Mouse (Mus musculus) heart, embryonic 12.5 days (tissue): ENCODE results near the gene Arpc2. TPM values are rescaled to one million over a fixed set of nuclear protein-coding genes. Genes with fewer than 3 reads are reported as not detected.
"Not testable (repeated sequence)": the region's sequence is repeated elsewhere in the genome, so short reads cannot be mapped to it uniquely, and the experiment has no call there.

ENCODE experiments used
- ATAC-seq: fragments of 200-750 bp; cut with Nextera tagmentation; 2 replicates; pipeline ENCODE4 v1.8.0; 2017; ENCODE audit warnings: moderate TSS enrichment, moderate library complexity; ENCODE audit not compliant: insufficient number of reproducible peaks, low FRiP score
- H3K27ac ChIP-seq: fragments of 300-500 bp; sonication (generic); 2 replicates; pipeline ENCODE4 v1.5.1; 2016; ENCODE audit warnings: mild to moderate bottlenecking, moderate library complexity; ENCODE audit not compliant: poor library complexity, severe bottlenecking
- H3K27me3 ChIP-seq: fragments of 300-500 bp; sonication (generic); replicated peaks from 2 replicates; pipeline ENCODE4 v1.6.1; 2016; ENCODE audit warnings: mild to moderate bottlenecking, moderate library complexity
- H3K36me3 ChIP-seq: fragments of 300-500 bp; sonication (generic); 2 replicates; pipeline ENCODE4 v1.6.1; 2016; ENCODE audit warnings: mild to moderate bottlenecking, moderate library complexity
- H3K4me1 ChIP-seq: fragments of 300-500 bp; sonication (generic); replicated peaks from 2 replicates; pipeline ENCODE4 v1.6.1; 2016; ENCODE audit warnings: mild to moderate bottlenecking
- H3K4me2 ChIP-seq: fragments of 300-500 bp; sonication (generic); 2 replicates; pipeline ENCODE4 v1.6.1; 2016; ENCODE audit warnings: mild to moderate bottlenecking, moderate library complexity
- H3K4me3 ChIP-seq: fragments of 300-500 bp; sonication (generic); 2 replicates; pipeline ENCODE4 v1.5.1; 2016; ENCODE audit warnings: mild to moderate bottlenecking
- H3K9ac ChIP-seq: fragments of 300-500 bp; sonication (generic); 2 replicates; pipeline ENCODE4 v1.6.1; 2016; ENCODE audit warnings: mild to moderate bottlenecking, moderate library complexity
- H3K9me3 ChIP-seq: fragments of 300-500 bp; sonication (generic); replicated peaks from 2 replicates; pipeline ENCODE4 v1.6.1; 2016; ENCODE audit warnings: mild to moderate bottlenecking, moderate library complexity
- WGBS: fragments of 180-500 bp; shearing (Covaris S2); methylation state at CpG from one replicate; pipeline ENCODE4 v1.1.7; 2016; 5-methylcytosine and 5-hydroxymethylcytosine counted together
- polyA plus RNA-seq: library from polyadenylated mRNA; unstranded; fragments of >200 nt; fragmentation: Nextera tagmentation; extraction: Ambion mirVana; gene quantifications from 2 replicates; pipeline ENCODE4 v1.2.1, GENCODE M21; 2016

Arpc2 gene
- polyA plus RNA-seq, 1 experiment from 2014 or later, result 478 TPM

- ATAC-seq, result peak; percentile 34
- no peaks in the 10 kb centered on the region for H3K9me3 ChIP-seq
- H3K27ac ChIP-seq, result peak overlapping the region; percentile 76
- peak overlapping the region; percentile 84 for H3K4me2 ChIP-seq
- peak overlapping the region; percentile 91 for H3K4me3 ChIP-seq
- H3K36me3 ChIP-seq, result peaks cover 63% of the 10 kb centered on the region
- no peaks in the 10 kb centered on the region for H3K27me3 ChIP-seq
- peak overlapping the region; percentile 89 for H3K9ac ChIP-seq
- 13% methylated on average over 15 of the region's 15 CpGs for WGBS
- H3K4me1 ChIP-seq, result peaks cover 53% of the 10 kb centered on the region
Observed at GRCm38 (mm10) chr1:74283686-74284463, 48.0 kb downstream of the Arpc2 start.

GRCm38 (mm10) chr1:74284543-74285160, 48.8 kb downstream of the Arpc2 start, which contains the start of the genes Aamp and Pnkd:
Aamp (minus strand) TSS chr1:74284738.
Pnkd (plus strand) TSS chr1:74284930.
- no peaks in the 10 kb centered on the region for H3K9me3 ChIP-seq
- no peaks in the 10 kb centered on the region for H3K27me3 ChIP-seq
- H3K9ac ChIP-seq, result peak within 1 kb of the TSS; percentile 89
- under 1% methylated on average over 56 of the region's 56 CpGs for WGBS
- H3K4me1 ChIP-seq, result peaks cover 55% of the 10 kb centered on the region
- H3K27ac ChIP-seq, result peak within 1 kb of the TSS; percentile 76
- H3K4me3 ChIP-seq, result peak within 1 kb of the TSS; percentile 91
- peak; percentile 97 for ATAC-seq
- H3K36me3 ChIP-seq, result peaks cover 62% of the 10 kb centered on the region
- H3K4me2 ChIP-seq, result peak within 1 kb of the TSS; percentile 84

- ATAC-seq, result no peak
- H3K9ac ChIP-seq, result peak overlapping the region; percentile 83
Observed at GRCm38 (mm10) chr1:74285212-74286010, 49.5 kb downstream of the Arpc2 start.

GRCm38 (mm10) chr1:74286869-74287607, 51.2 kb downstream of the Arpc2 start:
- not testable (repeated sequence) for H3K27me3 ChIP-seq, H3K9me3 ChIP-seq, H3K4me3 ChIP-seq, H3K27ac ChIP-seq, H3K4me2 ChIP-seq, H3K9ac ChIP-seq, ATAC-seq
- WGBS, result 56% methylated on average over 15 of the region's 17 CpGs
- H3K4me1 ChIP-seq, result peaks cover 75% of the 10 kb centered on the region
- peaks cover 54% of the 10 kb centered on the region for H3K36me3 ChIP-seq

More at GRCm38 (mm10) chr1:74285212-74286010, 49.5 kb downstream of the Arpc2 start:
- Histone ChIP-seq H3K4me3 (peak overlapping the region; percentile 91), H3K27me3 (no peaks in the 10 kb centered on the region), H3K36me3 (peaks cover 54% of the 10 kb centered on the region), H3K4me2 (peak overlapping the region; percentile 79), H3K4me1 (peaks cover 63% of the 10 kb centered on the region), H3K9me3 (no peaks in the 10 kb centered on the region), H3K27ac (peak overlapping the region; percentile 58)
- 3% methylated on average over 23 of the region's 23 CpGs for WGBS

- peaks cover 54% of the 10 kb centered on the region for H3K36me3 ChIP-seq
- no peak overlapping the region for H3K4me3 ChIP-seq
- peaks cover 77% of the 10 kb centered on the region for H3K4me1 ChIP-seq
- H3K27me3 ChIP-seq, result no peaks in the 10 kb centered on the region
- H3K27ac ChIP-seq, result peak overlapping the region; percentile 91; the same call in 1 of the 2 replicates
- no peaks in the 10 kb centered on the region for H3K9me3 ChIP-seq
- H3K4me2 ChIP-seq, result no peak overlapping the region
- 74% methylated on average over 4 of the region's 4 CpGs for WGBS
- peak overlapping the region; percentile 46 for H3K9ac ChIP-seq
- no peak for ATAC-seq
Observed at GRCm38 (mm10) chr1:74288327-74288726, 52.4 kb downstream of the Arpc2 start.

GRCm38 (mm10) chr1:74289248-74289647, 53.4 kb downstream of the Arpc2 start:
- Histone ChIP-seq H3K36me3 (peaks cover 63% of the 10 kb centered on the region), H3K4me3 (no peak overlapping the region), H3K4me1 (peaks cover 79% of the 10 kb centered on the region), H3K9ac (peak overlapping the region; percentile 46; the same call in 1 of the 2 replicates), H3K27me3 (no peaks in the 10 kb centered on the region), H3K4me2 (no peak overlapping the region), H3K9me3 (no peaks in the 10 kb centered on the region), H3K27ac (peak overlapping the region; percentile 91)
- 73% methylated on average over 9 of the region's 9 CpGs for WGBS
- no peak for ATAC-seq

- peak overlapping the region; percentile 46; the same call in 1 of the 2 replicates for H3K9ac ChIP-seq
Observed at GRCm38 (mm10) chr1:74289740-74290139, 53.9 kb downstream of the Arpc2 start.

GRCm38 (mm10) chr1:74290141-74290540, 54.3 kb downstream of the Arpc2 start:
- no peaks in the 10 kb centered on the region for H3K9me3 ChIP-seq
- H3K27ac ChIP-seq, result peak overlapping the region; percentile 91
- 0 out of 2 replicates have a peak overlapping the region, but pooled peaks have one; percentile 46 for H3K9ac ChIP-seq
- H3K36me3 ChIP-seq, result peaks cover 63% of the 10 kb centered on the region
- WGBS, result 41% methylated on average over 5 of the region's 5 CpGs
- 0 out of 2 replicates have a peak overlapping the region, but pooled peaks have one; percentile 4 for H3K4me2 ChIP-seq
- peaks cover 88% of the 10 kb centered on the region for H3K4me1 ChIP-seq
- H3K27me3 ChIP-seq, result no peaks in the 10 kb centered on the region
- H3K4me3 ChIP-seq, result no peak overlapping the region
- ATAC-seq, result peak; percentile 76

More at GRCm38 (mm10) chr1:74289740-74290139, 53.9 kb downstream of the Arpc2 start:
- Histone ChIP-seq H3K4me1 (peaks cover 84% of the 10 kb centered on the region), H3K36me3 (peaks cover 63% of the 10 kb centered on the region), H3K4me3 (no peak overlapping the region), H3K27ac (peak overlapping the region; percentile 91), H3K27me3 (no peaks in the 10 kb centered on the region), H3K4me2 (0 out of 2 replicates have a peak overlapping the region, but pooled peaks have one; percentile 20), H3K9me3 (no peaks in the 10 kb centered on the region)
- 45% methylated on average over 2 of the region's 2 CpGs for WGBS
- ATAC-seq, result no peak

- ATAC-seq, result no peak
- Histone ChIP-seq H3K4me3 (no peak overlapping the region), H3K36me3 (peaks cover 56% of the 10 kb centered on the region), H3K9ac (no peak overlapping the region), H3K4me1 (peaks cover 95% of the 10 kb centered on the region), H3K27ac (no peak overlapping the region), H3K4me2 (no peak overlapping the region), H3K9me3 (no peaks in the 10 kb centered on the region), H3K27me3 (no peaks in the 10 kb centered on the region)
- WGBS, result 85% methylated on average over 11 of the region's 11 CpGs
Observed at GRCm38 (mm10) chr1:74292331-74293020, 56.6 kb downstream of the Arpc2 start.
